Mouse (Mus musculus) cerebellum, adult 9-10 months (tissue): Measurements from ENCODE around the gene Adra2a.

Experiments
- DNase-seq: peaks from one replicate; pipeline ENCODE4 v3.0.0; 2022

Adra2a gene

DNA sequence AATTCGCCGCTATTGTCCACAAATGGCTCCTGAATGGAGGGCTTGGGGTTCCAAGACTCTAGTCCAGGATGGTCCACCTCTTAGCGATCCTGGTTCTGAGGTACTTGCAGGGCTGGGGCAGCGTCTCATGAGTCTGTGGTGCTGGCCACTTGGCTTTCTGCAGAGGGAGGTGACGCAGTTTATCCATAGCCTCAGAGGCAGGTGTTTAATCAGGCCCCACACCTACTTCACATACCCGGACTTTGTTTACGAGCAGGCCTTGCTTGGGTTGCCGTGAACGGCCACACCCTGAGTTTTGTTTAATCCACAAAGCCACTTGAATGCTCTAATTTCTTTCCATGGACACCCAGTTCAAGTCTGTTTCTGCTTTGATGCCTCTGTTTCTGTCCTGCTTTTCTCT is 37.4 kb downstream of the Adra2a start:
- DNase-seq, result no peak

DNA sequence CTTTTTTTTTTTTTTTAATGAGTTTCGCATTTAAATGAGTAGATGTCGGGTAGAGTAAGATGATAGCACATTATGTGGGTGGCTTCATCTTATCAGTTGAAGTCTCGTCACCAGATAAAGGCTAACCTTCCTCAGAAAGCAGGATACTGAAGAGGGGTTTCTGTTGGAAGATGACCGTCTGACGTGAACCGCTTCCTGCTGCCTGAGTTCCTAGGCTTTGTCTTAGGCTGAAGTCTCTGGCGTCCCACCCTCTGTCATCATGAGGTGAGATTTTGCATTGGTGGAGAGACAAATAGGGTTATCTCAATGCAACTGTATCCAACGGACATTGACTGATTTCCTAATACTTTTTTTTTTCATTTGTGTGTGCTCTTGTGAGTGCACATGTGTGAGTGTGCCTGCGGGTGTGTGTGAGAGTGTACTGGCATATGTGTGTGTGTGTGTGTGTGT is 37.8 kb downstream of the Adra2a start:
- no peak for DNase-seq

DNA sequence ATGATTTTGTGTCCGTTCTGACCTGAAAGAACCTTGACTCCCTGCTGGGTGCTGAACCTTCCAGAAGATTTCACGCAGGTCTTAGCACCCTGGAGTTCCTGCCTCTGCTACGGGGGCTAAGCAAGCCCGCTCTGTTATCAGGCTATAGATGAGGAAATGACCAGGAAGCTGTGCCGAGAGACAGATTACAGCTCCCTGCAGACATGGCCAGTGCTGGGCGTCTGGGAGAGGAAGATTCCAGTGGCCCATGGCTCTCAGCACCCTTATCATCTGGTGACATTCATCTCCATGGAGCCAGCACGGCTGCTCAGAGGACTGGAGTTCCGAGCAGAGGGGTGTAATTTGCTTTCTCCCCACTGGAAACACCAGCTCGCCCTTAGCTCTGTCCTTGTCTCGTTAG is 43.4 kb downstream of the Adra2a start:
- DNase-seq, result no peak

DNA sequence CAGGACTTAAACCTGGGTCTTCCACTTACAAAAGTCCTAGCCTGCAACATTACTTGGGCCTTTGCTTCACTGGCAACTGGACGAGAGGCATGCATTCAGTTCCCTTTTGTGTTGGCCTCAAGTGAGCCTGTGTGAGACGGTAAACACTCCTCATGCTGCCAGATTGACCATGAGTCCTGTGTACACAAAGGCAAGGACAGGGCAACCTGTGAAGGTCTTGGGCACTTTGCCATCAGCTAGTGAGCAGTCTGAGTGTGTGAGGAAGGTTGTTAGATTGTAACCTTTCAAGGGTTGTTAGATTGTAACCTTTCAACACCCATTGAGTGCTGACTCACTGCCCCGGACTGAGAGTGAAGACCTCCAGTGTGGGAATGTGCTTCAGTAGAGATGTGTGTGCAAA is 49.6 kb downstream of the Adra2a start:
- DNase-seq, result no peak

DNA sequence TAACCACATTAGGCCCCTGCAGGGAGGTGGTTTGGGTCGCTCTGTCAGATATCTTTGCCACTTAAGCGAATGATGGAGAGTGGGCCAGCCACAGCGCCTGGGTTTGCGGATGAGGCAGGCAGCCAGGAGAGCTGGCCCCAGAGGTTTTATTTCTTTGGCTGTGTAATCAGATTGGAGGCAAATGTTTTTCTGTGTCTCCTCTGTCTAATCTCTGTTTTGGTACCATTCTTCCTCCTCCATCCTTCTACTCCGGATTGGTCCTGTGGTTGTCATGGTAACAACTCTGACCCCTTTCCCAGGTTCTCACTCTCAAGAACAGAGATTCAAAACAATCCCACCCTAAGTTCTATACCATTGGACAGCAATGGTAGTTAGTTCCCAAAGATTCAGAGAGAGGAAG is 51.8 kb downstream of the Adra2a start:
- no peak for DNase-seq

DNA sequence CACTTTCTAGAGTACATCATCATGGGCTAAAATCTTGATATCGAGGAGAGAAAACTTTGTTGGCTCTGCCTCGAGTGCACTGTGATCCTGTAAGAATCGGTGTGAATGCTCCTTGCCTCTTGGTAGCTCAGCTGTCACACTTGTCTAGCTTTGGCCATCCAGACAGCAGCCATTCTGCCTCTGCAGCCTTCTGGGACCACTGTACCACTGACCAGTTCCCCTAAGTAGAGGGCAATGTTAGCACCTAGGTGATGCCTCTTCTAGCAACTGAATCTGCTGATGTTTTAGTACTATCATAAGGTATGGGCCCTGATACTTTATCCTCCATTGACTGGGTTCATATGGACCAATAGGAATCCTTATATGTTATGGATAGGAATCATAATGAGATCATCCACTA is 54.4 kb downstream of the Adra2a start:
- DNase-seq, result no peak
